Mouse (Mus musculus) intestine, embryonic 16.5 days (tissue): ENCODE data around the gene Ap2a2. TPM values are rescaled to one million over a fixed set of nuclear protein-coding genes. Genes with fewer than 3 reads are reported as not detected.

Source experiments
- ATAC-seq: fragments of 200-750 bp; cut with Nextera tagmentation; 2 replicates; pipeline ENCODE4 v1.8.0; 2017; ENCODE audit warnings: moderate TSS enrichment, moderate library complexity
- H3K27ac ChIP-seq: fragments of 300-500 bp; sonication (generic); 2 replicates; pipeline ENCODE4 v1.5.1; 2014; ENCODE audit warnings: mild to moderate bottlenecking, low read length
- H3K27me3 ChIP-seq: fragments of 300-500 bp; sonication (generic); replicated peaks from 2 replicates; pipeline ENCODE4 v1.6.1; 2014; ENCODE audit warnings: low read length, control low read depth, mixed read lengths; ENCODE audit not compliant: control insufficient read depth, insufficient read depth
- H3K36me3 ChIP-seq: fragments of 300-500 bp; sonication (generic); 2 replicates; pipeline ENCODE4 v1.6.1; 2014; ENCODE audit warnings: low read length, control low read depth; ENCODE audit not compliant: control insufficient read depth, insufficient read depth
- H3K4me1 ChIP-seq: fragments of 300-500 bp; sonication (generic); 2 replicates; pipeline ENCODE4 v1.6.1; 2014; ENCODE audit warnings: low read length, control low read depth, mixed read lengths; ENCODE audit not compliant: control insufficient read depth, insufficient read depth
- H3K4me2 ChIP-seq: fragments of 300-500 bp; sonication (generic); 2 replicates; pipeline ENCODE4 v1.6.1; 2014; ENCODE audit warnings: low read depth, low read length, control low read depth
- H3K4me3 ChIP-seq: fragments of 300-500 bp; sonication (generic); 2 replicates; pipeline ENCODE4 v1.5.1; 2014; ENCODE audit warnings: mild to moderate bottlenecking, low read length
- H3K9ac ChIP-seq: fragments of 300-500 bp; sonication (generic); 2 replicates; pipeline ENCODE4 v1.6.1; 2014; ENCODE audit warnings: low read depth, low read length
- H3K9me3 ChIP-seq: fragments of 300-500 bp; sonication (generic); 2 replicates; pipeline ENCODE4 v1.6.1; 2016; ENCODE audit warnings: low read length, control low read depth; ENCODE audit not compliant: control insufficient read depth
- WGBS: fragments of 180-500 bp; shearing (Covaris S2); extraction: QIAGEN DNeasy Blood & Tissue Kit; methylation state at CpG from one replicate; pipeline ENCODE4 v1.1.7; 2014; 5-methylcytosine and 5-hydroxymethylcytosine counted together
- polyA plus RNA-seq: library from polyadenylated mRNA; unstranded; fragments of >200 nt; fragmentation: Nextera tagmentation; extraction: Ambion mirVana; gene quantifications from 2 replicates; pipeline ENCODE4 v1.2.1, GENCODE M21; 2015

Gene Ap2a2
- polyA plus RNA-seq, 1 experiment from 2014 or later = 89.4 TPM

GRCm38 (mm10) chr7:141558329-141558776 lies 3.6 kb upstream of the Ap2a2 start:
- no peaks in the 10 kb centered on the region for H3K27me3 ChIP-seq
- no peaks in the 10 kb centered on the region for H3K9me3 ChIP-seq
- H3K4me2 ChIP-seq = no peak overlapping the region
- 72% methylated on average over 4 of the region's 4 CpGs for WGBS
- H3K36me3 ChIP-seq = no peaks in the 10 kb centered on the region
- no peak overlapping the region for H3K4me3 ChIP-seq
- H3K9ac ChIP-seq = no peak overlapping the region
- no peak for ATAC-seq
- peaks cover 5% of the 10 kb centered on the region; the same call in 1 of the 2 replicates for H3K4me1 ChIP-seq
- H3K27ac ChIP-seq = no peak overlapping the region

GRCm38 (mm10) chr7:141558946-141559345 lies 3.0 kb upstream of the Ap2a2 start:
- Histone ChIP-seq H3K4me1 (peaks cover 11% of the 10 kb centered on the region), H3K27me3 (no peaks in the 10 kb centered on the region), H3K4me3 (no peak overlapping the region), H3K36me3 (no peaks in the 10 kb centered on the region), H3K27ac (no peak overlapping the region), H3K4me2 (no peak overlapping the region), H3K9me3 (no peaks in the 10 kb centered on the region), H3K9ac (no peak overlapping the region)
- no peak for ATAC-seq

- 71% methylated on average over 2 of the region's 2 CpGs for WGBS
These were observed 2.1 kb upstream of the Ap2a2 start for GRCm38 (mm10) chr7:141559726-141560325.

GRCm38 (mm10) chr7:141560471-141560870 lies 1.5 kb upstream of the Ap2a2 start:
- Histone ChIP-seq H3K27ac (no peak overlapping the region), H3K9ac (no peak overlapping the region), H3K4me2 (no peak overlapping the region), H3K27me3 (no peaks in the 10 kb centered on the region), H3K4me1 (peaks cover 21% of the 10 kb centered on the region), H3K4me3 (no peak overlapping the region), H3K9me3 (no peaks in the 10 kb centered on the region), H3K36me3 (no peaks in the 10 kb centered on the region)
- no peak for ATAC-seq
- WGBS = 78% methylated on average over 4 of the region's 4 CpGs

More at GRCm38 (mm10) chr7:141559726-141560325, 2.1 kb upstream of the Ap2a2 start:
- Histone ChIP-seq H3K27me3 (no peaks in the 10 kb centered on the region), H3K9ac (no peak overlapping the region), H3K27ac (no peak overlapping the region), H3K4me1 (peaks cover 20% of the 10 kb centered on the region), H3K4me3 (no peak overlapping the region), H3K4me2 (no peak overlapping the region), H3K36me3 (no peaks in the 10 kb centered on the region), H3K9me3 (no peaks in the 10 kb centered on the region)
- ATAC-seq = no peak

- peak overlapping the region; percentile 89 for H3K27ac ChIP-seq
- H3K36me3 ChIP-seq = no peaks in the 10 kb centered on the region
- H3K4me3 ChIP-seq = peak overlapping the region; percentile 99
- under 1% methylated on average over 26 of the region's 33 CpGs for WGBS
- peak; percentile 47 for ATAC-seq
- H3K27me3 ChIP-seq = no peaks in the 10 kb centered on the region
- peak overlapping the region; percentile 100 for H3K9ac ChIP-seq
- no peaks in the 10 kb centered on the region for H3K9me3 ChIP-seq
- peaks cover 21% of the 10 kb centered on the region for H3K4me1 ChIP-seq
- peak overlapping the region; percentile 60 for H3K4me2 ChIP-seq
These were observed 463 bp downstream of the Ap2a2 start for GRCm38 (mm10) chr7:141562421-141562851.

GRCm38 (mm10) chr7:141562852-141563427 lies 967 bp downstream of the Ap2a2 start:
- Histone ChIP-seq H3K36me3 (no peaks in the 10 kb centered on the region), H3K4me3 (peak overlapping the region; percentile 99), H3K27ac (peak overlapping the region; percentile 89), H3K9me3 (no peaks in the 10 kb centered on the region), H3K9ac (peak overlapping the region; percentile 100), H3K4me2 (peak overlapping the region; percentile 60), H3K27me3 (no peaks in the 10 kb centered on the region), H3K4me1 (peaks cover 21% of the 10 kb centered on the region)
- peak; percentile 16 for ATAC-seq
- under 1% methylated on average over 21 of the region's 21 CpGs for WGBS

GRCm38 (mm10) chr7:141564561-141564960 lies 2.6 kb downstream of the Ap2a2 start:
- peak overlapping the region; percentile 35; the same call in 1 of the 2 replicates for H3K9ac ChIP-seq
- H3K4me3 ChIP-seq = no peak overlapping the region
- 60% methylated on average over 7 of the region's 7 CpGs for WGBS
- no peaks in the 10 kb centered on the region for H3K9me3 ChIP-seq
- ATAC-seq = no peak
- H3K36me3 ChIP-seq = no peaks in the 10 kb centered on the region
- no peaks in the 10 kb centered on the region for H3K27me3 ChIP-seq
- H3K4me1 ChIP-seq = peaks cover 27% of the 10 kb centered on the region
- no peak overlapping the region for H3K27ac ChIP-seq
- H3K4me2 ChIP-seq = no peak overlapping the region

- H3K36me3 ChIP-seq = no peaks in the 10 kb centered on the region
- H3K4me2 ChIP-seq = no peak overlapping the region
- ATAC-seq = no peak
- H3K9ac ChIP-seq = no peak overlapping the region
- H3K4me1 ChIP-seq = peaks cover 31% of the 10 kb centered on the region
- H3K27ac ChIP-seq = no peak overlapping the region
- 75% methylated on average over 7 of the region's 7 CpGs for WGBS
- no peaks in the 10 kb centered on the region for H3K9me3 ChIP-seq
- no peak overlapping the region for H3K4me3 ChIP-seq
- no peaks in the 10 kb centered on the region for H3K27me3 ChIP-seq
These were observed 4.6 kb downstream of the Ap2a2 start for GRCm38 (mm10) chr7:141566587-141566986.

GRCm38 (mm10) chr7:141569283-141569803 lies 7.4 kb downstream of the Ap2a2 start:
- no peak overlapping the region; the same call in 1 of the 2 replicates for H3K4me2 ChIP-seq
- no peaks in the 10 kb centered on the region for H3K9me3 ChIP-seq
- H3K4me3 ChIP-seq = no peak overlapping the region
- H3K4me1 ChIP-seq = peaks cover 18% of the 10 kb centered on the region
- ATAC-seq = peak; percentile 54
- H3K9ac ChIP-seq = no peak overlapping the region
- WGBS = 60% methylated on average over 9 of the region's 9 CpGs
- no peaks in the 10 kb centered on the region for H3K27me3 ChIP-seq
- H3K27ac ChIP-seq = peak overlapping the region; percentile 53
- H3K36me3 ChIP-seq = no peaks in the 10 kb centered on the region
